Mouse (Mus musculus) liver, embryonic 14.5 days (tissue): ENCODE data around the gene Fgf7.

ENCODE experiments used
- CTCF ChIP-seq: IDR thresholded peaks from 2 replicates; pipeline ENCODE4 v1.5.1; 2016; ENCODE audit warnings: antibody characterized with exemption, low read depth, control low read depth
- EP300 ChIP-seq: IDR thresholded peaks from 2 replicates; pipeline ENCODE4 v1.6.1; 2016; ENCODE audit warnings: antibody characterized with exemption, low read depth

GRCm38 (mm10) chr2:126045621-126046020 is 11.2 kb downstream of the Fgf7 start:
- TF ChIP-seq CTCF, result no peak
- no peak for TF ChIP-seq EP300
